In genomic region chr10:120720061-120720460, GRCm38 (mm10) we compare ENCODE assay signal across 14 mouse cellular contexts.
DNase-seq lines count a peak whose midpoint lies in the region; ATAC-seq and TF ChIP-seq lines count a peak whose summit lies in the region.
"Had no signal": no experiment of that assay in that cellular context is flagged by ENCODE, and none has a peak within 500 bp of the region (broad histone marks: within the 10 kb centered on the region; RNA-seq: fewer than 3 reads in every experiment).

No protein-coding gene starts in this region.

- 19% methylated on average over 3 of the region's 3 CpGs for WGBS in kidney, embryonic 15.5 days
- 23% methylated on average over 3 of the region's 3 CpGs for WGBS in midbrain, postnatal 0 days

- H3K27me3 ChIP-seq in kidney, embryonic 15.5 days: peaks cover 18% of the 10 kb centered on the region
- H3K27me3 ChIP-seq in myocyte (ENCODE audit: control insufficient read depth, insufficient read depth, insufficient read length): no peaks in the 10 kb centered on the region
- peaks cover 21% of the 10 kb centered on the region for H3K27me3 ChIP-seq in midbrain, postnatal 0 days (ENCODE audit: insufficient read depth, low read length)

- H3K9me3 ChIP-seq in kidney, embryonic 15.5 days (replicated peaks): no peaks in the 10 kb centered on the region
- H3K9me3 ChIP-seq in midbrain, postnatal 0 days (ENCODE audit: low read length): no peaks in the 10 kb centered on the region
- H3K9me3 ChIP-seq: liver, embryonic 15.5 days; midbrain, embryonic 12.5 days had no signal

- TF ChIP-seq CTCF in midbrain, postnatal 0 days (IDR thresholded peaks at IDR 0.05): no peak

- H3K4me2 ChIP-seq in kidney, embryonic 15.5 days: no peak overlapping the region
- H3K4me2 ChIP-seq in myocyte (ENCODE audit: low read depth): peak overlapping the region; percentile 54
- no peak overlapping the region for H3K4me2 ChIP-seq in midbrain, postnatal 0 days (ENCODE audit: low read depth, low read length, poor library complexity, severe bottlenecking)
- H3K4me2 ChIP-seq: liver, embryonic 15.5 days; midbrain, embryonic 12.5 days had no signal

- ATAC-seq in kidney, embryonic 15.5 days (replicated peaks; ENCODE audit: low FRiP score): no peak
- no peak for ATAC-seq in midbrain, postnatal 0 days (ENCODE audit: low FRiP score)

- peaks cover 49% of the 10 kb centered on the region for H3K4me1 ChIP-seq in kidney, embryonic 15.5 days
- no peaks in the 10 kb centered on the region for H3K4me1 ChIP-seq in midbrain, postnatal 0 days (ENCODE audit: insufficient read depth, low read length)
- H3K4me1 ChIP-seq: liver, embryonic 15.5 days had no signal

- H3K4me3 ChIP-seq in kidney, embryonic 15.5 days (replicated peaks): no peak overlapping the region
- H3K4me3 ChIP-seq in myocyte: no peak overlapping the region
- H3K4me3 ChIP-seq in midbrain, postnatal 0 days (ENCODE audit: low read depth, low read length): no peak overlapping the region
- H3K4me3 ChIP-seq: liver, embryonic 15.5 days; midbrain, embryonic 12.5 days had no signal

- H3K9ac ChIP-seq in kidney, embryonic 15.5 days: no peak overlapping the region
- no peak overlapping the region for H3K9ac ChIP-seq in midbrain, postnatal 0 days (replicated peaks; ENCODE audit: low read length, poor library complexity, severe bottlenecking)
- H3K9ac ChIP-seq: liver, embryonic 15.5 days; midbrain, embryonic 12.5 days had no signal

- no peak for TF ChIP-seq POLR2A in myocyte (IDR thresholded peaks at IDR 0.05; ENCODE audit: insufficient read length, low read depth)

- H3K27ac ChIP-seq in kidney, embryonic 15.5 days: peak overlapping the region; percentile 72
- H3K27ac ChIP-seq in midbrain, postnatal 0 days (ENCODE audit: low read depth, low read length): no peak overlapping the region
- H3K27ac ChIP-seq: liver, embryonic 15.5 days; midbrain, embryonic 12.5 days had no signal

- no peaks in the 10 kb centered on the region for H3K36me3 ChIP-seq in kidney, embryonic 15.5 days
- H3K36me3 ChIP-seq in myocyte (ENCODE audit: control insufficient read depth, insufficient read depth): no peaks in the 10 kb centered on the region
- no peaks in the 10 kb centered on the region for H3K36me3 ChIP-seq in midbrain, postnatal 0 days (ENCODE audit: insufficient read depth, low read length)
- H3K36me3 ChIP-seq: G1E; liver, embryonic 15.5 days; midbrain, embryonic 12.5 days had no signal

- DNase-seq in kidney, postnatal 14 days: no peak
- DNase-seq in embryo, embryonic 9.5 days (ENCODE audit: extremely low spot score): peak; percentile 48
- DNase-seq in hindlimb bud, embryonic 11.5 days (ENCODE audit: extremely low spot score, low read depth, low spot score): peak; percentile 77
- DNase-seq in retina, postnatal 1 day: no peak
- DNase-seq in midbrain, postnatal 0 days (ENCODE audit: low spot score): no peak
- DNase-seq: adrenal gland, postnatal 36 days; cerebellum, postnatal 25 days; heart, postnatal 14 days; lung, postnatal 14 days had no signal

- no peaks in the 10 kb centered on the region for H3K79me2 ChIP-seq in myocyte (ENCODE audit: control insufficient read depth, insufficient read depth)

- H3ac ChIP-seq in myocyte (ENCODE audit: control insufficient read depth, insufficient read length): no peak overlapping the region

TF ChIP-seq in myocyte, 11 proteins besides CTCF, POLR2A, EP300 and RAD21:
- TF ChIP-seq POLR2AphosphoS2 (IDR thresholded peaks at IDR 0.05; ENCODE audit: insufficient read length, low read depth) (no peak), TCF12 (IDR thresholded peaks at IDR 0.05; ENCODE audit: insufficient read depth, poor library complexity, severe bottlenecking) (no peak), REST (IDR thresholded peaks at IDR 0.05; ENCODE audit: insufficient read depth, insufficient read length) (no peak), TCF3 (IDR thresholded peaks at IDR 0.05; ENCODE audit: insufficient read length, low read depth) (no peak), CEBPB (IDR thresholded peaks at IDR 0.05; ENCODE audit: insufficient read depth, poor library complexity, severe bottlenecking) (no peak), E2F4 (IDR thresholded peaks at IDR 0.05; ENCODE audit: insufficient read depth) (no peak), MAX (IDR thresholded peaks at IDR 0.05; ENCODE audit: low read depth) (no peak), USF1 (IDR thresholded peaks at IDR 0.05; ENCODE audit: low read depth) (no peak), MYOG (IDR thresholded peaks at IDR 0.05; ENCODE audit: control insufficient read depth in 1 of 3, insufficient read depth in 1 of 3, insufficient read length in 2 of 3, low read depth in 2 of 3) (no peak), SRF (IDR thresholded peaks at IDR 0.05; ENCODE audit: control insufficient read depth, insufficient read length, low read depth) (no peak), MYOD1 (IDR thresholded peaks at IDR 0.05; ENCODE audit: control insufficient read depth in 1 of 3, insufficient read length in 2 of 3, low read depth in 2 of 3) (no peak)
TF ChIP-seq in myocyte: peak in this region for 0.

Comparison
In these comparisons a context has a peak if more than half of its experiments do, and no peak if none do; other contexts are left out.
1. DNase-seq: peak in embryo, embryonic 9.5 days (single experiment) and hindlimb bud, embryonic 11.5 days (single experiment); none in kidney, postnatal 14 days (single experiment), retina, postnatal 1 day (single experiment) and midbrain, postnatal 0 days (single experiment).